Mouse (Mus musculus): ENCODE results near the gene Map9. TPM values are rescaled to one million over a fixed set of nuclear protein-coding genes. Genes with fewer than 3 reads are reported as not detected.
"Not testable (repeated sequence)": the region's sequence is repeated elsewhere in the genome, so short reads cannot be mapped to it uniquely, and the experiment has no call there.

Gene Map9
- total RNA-seq, 2 experiments from 2014 or later = 8.6 to 9.5 TPM

DNA sequence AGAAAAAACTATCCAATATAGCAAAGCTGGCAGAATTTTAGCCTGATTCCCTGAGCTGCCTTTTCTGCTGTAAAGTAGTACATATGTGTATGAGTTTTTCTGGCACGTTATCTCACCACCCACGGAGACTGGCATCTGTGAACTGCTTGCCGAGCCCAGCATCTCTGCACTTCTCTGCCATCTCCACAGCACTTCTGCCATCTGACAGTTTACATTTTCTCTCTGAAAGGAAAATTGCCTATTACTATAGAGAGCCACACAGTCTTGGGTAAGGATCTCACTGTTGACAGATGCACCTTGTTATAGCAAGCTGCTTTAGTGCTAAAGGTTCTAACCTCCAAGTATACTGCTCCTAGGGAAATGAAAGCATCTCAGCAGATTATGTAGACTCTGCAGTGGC is 48.5 kb downstream of the Map9 start:
- DNase-seq (ENCODE audit: low spot score in 2 of 2) = no peak

DNA sequence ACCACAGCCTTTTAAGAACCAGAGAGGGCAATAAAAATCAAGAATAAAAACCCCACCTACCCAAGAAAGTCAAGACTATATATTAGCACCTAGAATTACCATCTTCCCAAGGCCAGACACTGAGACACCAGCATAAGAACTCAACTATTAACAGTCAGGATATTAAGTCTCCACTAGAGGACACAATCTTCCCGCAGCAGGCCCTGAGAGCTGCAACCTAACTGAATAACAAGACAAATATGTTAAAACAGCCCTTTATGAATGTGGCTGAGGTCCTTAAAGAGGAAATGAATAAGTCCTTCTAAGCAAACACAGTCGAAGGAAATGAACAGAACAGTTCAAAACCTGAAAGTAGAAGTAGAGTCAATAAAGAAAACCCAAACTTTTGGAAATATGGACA is 49.6 kb downstream of the Map9 start:
- DNase-seq (ENCODE audit: low spot score in 2 of 2) = no peak

DNA sequence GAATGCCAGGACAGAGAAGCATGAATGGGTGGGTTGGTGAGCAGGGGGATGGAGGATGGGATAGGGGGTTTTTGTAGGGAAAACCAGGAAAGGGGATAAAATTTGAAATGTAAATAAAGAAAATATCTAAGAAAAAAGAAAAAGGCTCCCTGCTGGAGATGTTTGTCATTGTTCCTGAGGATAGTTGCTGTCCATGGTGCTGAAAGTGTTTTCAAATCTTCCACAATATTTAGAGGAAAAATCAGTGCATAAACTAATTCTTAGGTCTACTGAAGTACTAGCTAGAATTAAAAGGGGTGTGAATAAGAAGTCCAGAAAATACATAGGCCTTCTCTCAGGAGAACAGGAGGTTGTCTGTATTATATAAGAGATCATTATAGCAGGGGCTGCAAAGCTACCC is 54.6 kb downstream of the Map9 start:
- DNase-seq (ENCODE audit: low spot score in 2 of 2) = no peak

DNA sequence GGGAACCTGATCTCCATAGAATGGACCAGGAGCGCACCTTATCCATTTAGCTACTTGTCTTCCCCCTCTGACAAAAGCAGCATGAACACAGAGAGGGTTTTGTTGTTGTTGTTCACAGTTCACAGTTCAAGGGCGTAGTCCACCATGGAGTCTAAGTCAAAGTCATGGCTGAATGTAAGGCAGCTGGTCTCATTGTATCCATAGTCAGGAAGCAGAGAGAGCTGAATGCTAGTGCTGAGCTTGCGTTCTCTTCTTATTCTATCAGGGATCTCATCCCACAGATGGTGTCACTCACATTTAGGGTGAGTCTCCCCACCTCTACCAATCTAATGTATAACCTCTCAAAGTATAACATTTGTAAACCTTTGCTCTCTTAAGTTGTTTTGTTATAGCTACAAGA is 60.1 kb downstream of the Map9 start:
- DNase-seq (ENCODE audit: low spot score in 2 of 2) = no peak

DNA sequence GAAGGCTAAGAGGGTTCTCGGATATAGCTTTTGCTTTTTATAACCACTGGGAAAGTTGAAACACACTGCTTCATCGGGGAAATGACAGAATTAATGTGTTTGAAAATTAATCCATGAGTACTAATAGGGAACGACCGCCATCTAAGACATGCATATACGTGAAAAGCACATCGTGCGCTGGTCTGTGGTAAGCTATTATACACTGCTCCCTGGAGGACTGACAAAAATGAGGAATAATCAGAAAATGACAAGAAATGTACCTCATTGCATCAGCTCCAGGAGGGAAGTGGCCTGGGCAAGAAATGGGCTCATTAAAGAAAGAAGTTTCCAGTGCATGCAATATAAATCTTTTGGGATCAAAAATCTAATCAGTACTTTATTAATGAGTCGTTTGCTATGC is 77.5 kb downstream of the Map9 start:
- no peak for DNase-seq (ENCODE audit: low spot score in 2 of 2)

DNA sequence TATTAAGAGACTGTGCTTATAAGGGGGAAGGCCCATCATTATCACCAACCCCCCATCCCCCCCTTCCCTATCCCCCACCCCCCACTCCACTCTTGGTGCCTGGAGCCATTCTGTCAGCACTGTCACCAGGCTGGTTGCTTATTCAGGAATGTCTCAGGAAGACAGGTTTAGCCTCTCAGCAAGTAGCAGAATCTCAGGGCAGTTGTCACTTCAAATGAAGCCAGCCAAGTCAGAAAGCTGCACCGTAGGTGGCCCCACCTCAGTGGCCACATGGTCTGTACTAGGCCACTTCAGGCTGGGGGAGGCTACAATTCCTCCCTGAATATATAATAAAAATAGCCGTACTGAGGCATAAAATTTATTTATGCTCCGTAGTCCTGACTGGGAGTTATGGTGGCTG is 83.1 kb downstream of the Map9 start:
- DNase-seq (ENCODE audit: low spot score in 2 of 2) = no peak

DNA sequence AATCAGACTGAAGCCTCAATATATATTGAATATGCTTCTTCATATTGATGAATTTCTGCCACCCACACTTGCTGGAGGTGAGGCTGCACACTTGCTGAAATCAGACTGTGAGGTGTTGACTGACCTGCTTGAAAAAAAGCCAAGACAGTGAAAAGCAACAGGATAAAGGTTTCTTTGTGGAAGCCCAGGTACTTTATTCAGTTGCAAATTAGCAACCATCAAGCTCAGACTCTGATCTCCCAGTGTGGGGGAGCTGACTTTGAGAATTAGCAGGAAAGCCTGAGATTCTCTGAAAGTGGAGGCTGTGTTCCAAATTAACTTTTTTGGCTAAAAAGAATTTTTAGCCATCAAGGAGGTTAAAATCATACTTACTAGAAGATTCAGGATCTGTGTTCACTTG is 83.8 kb downstream of the Map9 start:
- DNase-seq (ENCODE audit: low spot score in 2 of 2) = not testable (repeated sequence)

Other genes with a start within 250 kb of the Map9 start
- gene Gucy1a1, start 212.3 kb upstream of the Map9 start, total RNA-seq (2021) = 10 to 100 TPM; 71.1 to 89.8 TPM
- gene Npy2r, start 190.0 kb downstream of the Map9 start, total RNA-seq (2021) = 1 to 10 TPM; 7.5 to 8.5 TPM